Mouse (Mus musculus) intestine, embryonic 16.5 days (tissue): Measurements from ENCODE around the gene Fry. TPM values are rescaled to one million over a fixed set of nuclear protein-coding genes. Genes with fewer than 3 reads are reported as not detected.

Source experiments
- ATAC-seq: fragments of 200-750 bp; cut with Nextera tagmentation; 2 replicates; pipeline ENCODE4 v1.8.0; 2017; ENCODE audit warnings: moderate TSS enrichment, moderate library complexity
- H3K27ac ChIP-seq: fragments of 300-500 bp; sonication (generic); 2 replicates; pipeline ENCODE4 v1.5.1; 2014; ENCODE audit warnings: mild to moderate bottlenecking, low read length
- H3K27me3 ChIP-seq: fragments of 300-500 bp; sonication (generic); replicated peaks from 2 replicates; pipeline ENCODE4 v1.6.1; 2014; ENCODE audit warnings: low read length, control low read depth, mixed read lengths; ENCODE audit not compliant: control insufficient read depth, insufficient read depth
- H3K36me3 ChIP-seq: fragments of 300-500 bp; sonication (generic); 2 replicates; pipeline ENCODE4 v1.6.1; 2014; ENCODE audit warnings: low read length, control low read depth; ENCODE audit not compliant: control insufficient read depth, insufficient read depth
- H3K4me1 ChIP-seq: fragments of 300-500 bp; sonication (generic); 2 replicates; pipeline ENCODE4 v1.6.1; 2014; ENCODE audit warnings: low read length, control low read depth, mixed read lengths; ENCODE audit not compliant: control insufficient read depth, insufficient read depth
- H3K4me2 ChIP-seq: fragments of 300-500 bp; sonication (generic); 2 replicates; pipeline ENCODE4 v1.6.1; 2014; ENCODE audit warnings: low read depth, low read length, control low read depth
- H3K4me3 ChIP-seq: fragments of 300-500 bp; sonication (generic); 2 replicates; pipeline ENCODE4 v1.5.1; 2014; ENCODE audit warnings: mild to moderate bottlenecking, low read length
- H3K9ac ChIP-seq: fragments of 300-500 bp; sonication (generic); 2 replicates; pipeline ENCODE4 v1.6.1; 2014; ENCODE audit warnings: low read depth, low read length
- H3K9me3 ChIP-seq: fragments of 300-500 bp; sonication (generic); 2 replicates; pipeline ENCODE4 v1.6.1; 2016; ENCODE audit warnings: low read length, control low read depth; ENCODE audit not compliant: control insufficient read depth
- WGBS: fragments of 180-500 bp; shearing (Covaris S2); extraction: QIAGEN DNeasy Blood & Tissue Kit; methylation state at CpG from one replicate; pipeline ENCODE4 v1.1.7; 2014; 5-methylcytosine and 5-hydroxymethylcytosine counted together
- polyA plus RNA-seq: library from polyadenylated mRNA; unstranded; fragments of >200 nt; fragmentation: Nextera tagmentation; extraction: Ambion mirVana; gene quantifications from 2 replicates; pipeline ENCODE4 v1.2.1, GENCODE M21; 2015

Fry gene
- polyA plus RNA-seq, 1 experiment from 2014 or later, result 6.1 TPM

- no peaks in the 10 kb centered on the region for H3K27me3 ChIP-seq
- H3K4me3 ChIP-seq, result no peak overlapping the region
- H3K9ac ChIP-seq, result no peak overlapping the region
- H3K9me3 ChIP-seq, result no peaks in the 10 kb centered on the region
- H3K4me2 ChIP-seq, result no peak overlapping the region
- H3K4me1 ChIP-seq, result peaks cover 3% of the 10 kb centered on the region; the same call in 1 of the 2 replicates
- no peaks in the 10 kb centered on the region for H3K36me3 ChIP-seq
- ATAC-seq, result peak; percentile 17
- no peak overlapping the region for H3K27ac ChIP-seq
- WGBS, result 45% methylated on average over 5 of the region's 5 CpGs
Measured at GRCm38 (mm10) chr5:150332810-150333209, 214.4 kb downstream of the Fry start.

GRCm38 (mm10) chr5:150333328-150333731 lies 214.9 kb downstream of the Fry start:
- H3K4me2 ChIP-seq, result peak overlapping the region; percentile 26; the same call in 1 of the 2 replicates
- H3K36me3 ChIP-seq, result no peaks in the 10 kb centered on the region
- peaks cover 3% of the 10 kb centered on the region; the same call in 1 of the 2 replicates for H3K4me1 ChIP-seq
- no peaks in the 10 kb centered on the region for H3K9me3 ChIP-seq
- H3K27me3 ChIP-seq, result no peaks in the 10 kb centered on the region
- no peak overlapping the region for H3K4me3 ChIP-seq
- ATAC-seq, result peak; percentile 84
- 55% methylated on average over 10 of the region's 10 CpGs for WGBS
- H3K27ac ChIP-seq, result no peak overlapping the region
- no peak overlapping the region for H3K9ac ChIP-seq

GRCm38 (mm10) chr5:150336451-150336850 lies 218.0 kb downstream of the Fry start:
- Histone ChIP-seq H3K27me3 (no peaks in the 10 kb centered on the region), H3K4me1 (peaks cover 3% of the 10 kb centered on the region; the same call in 1 of the 2 replicates), H3K9me3 (no peaks in the 10 kb centered on the region), H3K9ac (no peak overlapping the region), H3K4me3 (no peak overlapping the region), H3K4me2 (no peak overlapping the region), H3K27ac (no peak overlapping the region), H3K36me3 (no peaks in the 10 kb centered on the region)
- WGBS, result 78% methylated on average over 10 of the region's 10 CpGs
- no peak for ATAC-seq

- no peak overlapping the region for H3K9ac ChIP-seq
- H3K27ac ChIP-seq, result no peak overlapping the region
- no peak overlapping the region for H3K4me2 ChIP-seq
- no peak for ATAC-seq
- no peaks in the 10 kb centered on the region for H3K9me3 ChIP-seq
- H3K4me1 ChIP-seq, result peaks cover 3% of the 10 kb centered on the region; the same call in 1 of the 2 replicates
- H3K27me3 ChIP-seq, result no peaks in the 10 kb centered on the region
- no peak overlapping the region for H3K4me3 ChIP-seq
- H3K36me3 ChIP-seq, result no peaks in the 10 kb centered on the region; the same call in 1 of the 2 replicates
- WGBS, result 79% methylated on average over 7 of the region's 7 CpGs
Measured at GRCm38 (mm10) chr5:150337696-150338095, 219.3 kb downstream of the Fry start.

- no peak overlapping the region for H3K4me3 ChIP-seq
- no peak overlapping the region for H3K27ac ChIP-seq
- no peaks in the 10 kb centered on the region for H3K9me3 ChIP-seq
- no peak overlapping the region for H3K9ac ChIP-seq
- 45% methylated on average over 5 of the region's 5 CpGs for WGBS
- H3K27me3 ChIP-seq, result no peaks in the 10 kb centered on the region
- no peak for ATAC-seq
- no peaks in the 10 kb centered on the region for H3K4me1 ChIP-seq
- H3K4me2 ChIP-seq, result no peak overlapping the region
- H3K36me3 ChIP-seq, result no peaks in the 10 kb centered on the region; the same call in 1 of the 2 replicates
Measured at GRCm38 (mm10) chr5:150340944-150341343, 222.5 kb downstream of the Fry start.

GRCm38 (mm10) chr5:150342139-150342538 lies 223.7 kb downstream of the Fry start:
- H3K27ac ChIP-seq, result no peak overlapping the region
- ATAC-seq, result no peak
- H3K4me1 ChIP-seq, result no peaks in the 10 kb centered on the region
- H3K27me3 ChIP-seq, result no peaks in the 10 kb centered on the region
- no peak overlapping the region for H3K9ac ChIP-seq
- H3K4me3 ChIP-seq, result no peak overlapping the region
- no peaks in the 10 kb centered on the region for H3K9me3 ChIP-seq
- H3K4me2 ChIP-seq, result no peak overlapping the region
- 89% methylated on average over 3 of the region's 3 CpGs for WGBS
- H3K36me3 ChIP-seq, result no peaks in the 10 kb centered on the region; the same call in 1 of the 2 replicates

GRCm38 (mm10) chr5:150345946-150346345 lies 227.5 kb downstream of the Fry start:
- H3K27me3 ChIP-seq, result no peaks in the 10 kb centered on the region
- H3K9me3 ChIP-seq, result no peaks in the 10 kb centered on the region
- no peak for ATAC-seq
- H3K9ac ChIP-seq, result no peak overlapping the region
- no peaks in the 10 kb centered on the region for H3K4me1 ChIP-seq
- no peak overlapping the region for H3K27ac ChIP-seq
- no peak overlapping the region for H3K4me2 ChIP-seq
- H3K36me3 ChIP-seq, result peaks cover 5% of the 10 kb centered on the region; the same call in 1 of the 2 replicates
- 93% methylated on average over 7 of the region's 7 CpGs for WGBS
- no peak overlapping the region for H3K4me3 ChIP-seq

GRCm38 (mm10) chr5:150346378-150346777 lies 227.9 kb downstream of the Fry start:
- Histone ChIP-seq H3K36me3 (peaks cover 5% of the 10 kb centered on the region; the same call in 1 of the 2 replicates), H3K27ac (no peak overlapping the region), H3K9ac (no peak overlapping the region), H3K27me3 (no peaks in the 10 kb centered on the region), H3K4me3 (no peak overlapping the region), H3K4me1 (no peaks in the 10 kb centered on the region), H3K4me2 (no peak overlapping the region), H3K9me3 (no peaks in the 10 kb centered on the region)
- WGBS, result 72% methylated on average over 4 of the region's 4 CpGs
- ATAC-seq, result no peak

- no peak for ATAC-seq
- H3K36me3 ChIP-seq, result peaks cover 5% of the 10 kb centered on the region; the same call in 1 of the 2 replicates
- H3K4me1 ChIP-seq, result no peaks in the 10 kb centered on the region
- 89% methylated on average over 2 of the region's 2 CpGs for WGBS
- H3K4me3 ChIP-seq, result no peak overlapping the region
- no peaks in the 10 kb centered on the region for H3K9me3 ChIP-seq
- no peaks in the 10 kb centered on the region for H3K27me3 ChIP-seq
- no peak overlapping the region for H3K4me2 ChIP-seq
- H3K27ac ChIP-seq, result no peak overlapping the region
- H3K9ac ChIP-seq, result no peak overlapping the region
Measured at GRCm38 (mm10) chr5:150347845-150348244, 229.4 kb downstream of the Fry start.

GRCm38 (mm10) chr5:150348302-150348701 lies 229.9 kb downstream of the Fry start:
- Histone ChIP-seq H3K4me3 (no peak overlapping the region), H3K36me3 (peaks cover 5% of the 10 kb centered on the region; the same call in 1 of the 2 replicates), H3K4me2 (no peak overlapping the region), H3K9me3 (no peaks in the 10 kb centered on the region), H3K27ac (no peak overlapping the region), H3K4me1 (no peaks in the 10 kb centered on the region), H3K9ac (no peak overlapping the region), H3K27me3 (no peaks in the 10 kb centered on the region)
- WGBS, result no CpG with 5 or more reads among the region's 1 CpGs
- no peak for ATAC-seq
